ENCODE assay signal across 14 mouse cellular contexts in the genomic region with DNA sequence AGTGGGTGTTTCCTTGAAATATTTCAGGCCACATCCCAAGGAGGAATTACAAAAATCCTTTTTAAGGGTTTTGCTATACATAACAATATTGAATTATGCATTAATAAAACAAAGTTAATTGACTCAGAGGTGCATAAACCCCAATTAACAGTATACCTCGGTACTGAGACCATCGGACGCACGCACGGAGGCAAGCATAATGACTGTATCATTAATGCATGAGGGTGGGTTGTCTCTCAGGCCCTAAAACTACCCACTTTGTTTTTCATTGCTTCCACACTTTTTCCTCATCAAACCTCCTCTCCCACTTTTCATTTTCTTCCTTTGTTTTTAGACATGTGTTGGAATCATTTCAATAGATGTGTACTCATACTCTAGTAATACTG.
DNase-seq lines count a peak whose midpoint lies in the region; ATAC-seq and TF ChIP-seq lines count a peak whose summit lies in the region.
"Had no signal": no experiment of that assay in that cellular context is flagged by ENCODE, and none has a peak within 500 bp of the region (broad histone marks: within the 10 kb centered on the region; RNA-seq: fewer than 3 reads in every experiment).

No protein-coding gene starts in this region.

- no peak overlapping the region for H3K9ac ChIP-seq in lung, embryonic 14.5 days
- H3K9ac ChIP-seq in forebrain, embryonic 15.5 days (replicated peaks): 0 out of 2 replicates have a peak overlapping the region, but pooled peaks have one; percentile 14
- H3K9ac ChIP-seq in hindbrain, postnatal 0 days (replicated peaks; ENCODE audit: low read length): no peak overlapping the region
- H3K9ac ChIP-seq: heart, embryonic 13.5 days; limb, embryonic 15.5 days had no signal

- peak overlapping the region; percentile 47; the same call in 1 of the 2 replicates for H3K4me2 ChIP-seq in lung, embryonic 14.5 days
- peak overlapping the region; percentile 38 for H3K4me2 ChIP-seq in forebrain, embryonic 15.5 days (replicated peaks)
- H3K4me2 ChIP-seq in hindbrain, postnatal 0 days (ENCODE audit: low read depth, low read length): peak overlapping the region; percentile 42; the same call in 1 of the 2 replicates

- no peak for TF ChIP-seq POLR2A in olfactory bulb, adult 2 months (IDR thresholded peaks at IDR 0.05; ENCODE audit: insufficient read depth, low read depth, low read length)
- TF ChIP-seq POLR2A in kidney, adult 2 months (IDR thresholded peaks at IDR 0.05; ENCODE audit: low read depth, low read length): no peak

- H3K9me3 ChIP-seq in lung, embryonic 14.5 days (ENCODE audit: low read depth, low read length): no peaks in the 10 kb centered on the region
- no peaks in the 10 kb centered on the region for H3K9me3 ChIP-seq in forebrain, embryonic 15.5 days
- no peaks in the 10 kb centered on the region for H3K9me3 ChIP-seq in hindbrain, postnatal 0 days (ENCODE audit: low read length)
- H3K9me3 ChIP-seq: heart, embryonic 13.5 days; limb, embryonic 15.5 days had no signal

- no peak overlapping the region for H3K27ac ChIP-seq in lung, embryonic 14.5 days (ENCODE audit: low read depth)
- H3K27ac ChIP-seq in forebrain, embryonic 15.5 days (replicated peaks): peak overlapping the region; percentile 83
- no peak overlapping the region for H3K27ac ChIP-seq in hindbrain, postnatal 0 days
- H3K27ac ChIP-seq in olfactory bulb, adult 2 months (ENCODE audit: insufficient read depth, low read depth, low read length): 0 out of 2 replicates have a peak overlapping the region, but pooled peaks have one; percentile 56
- no peak overlapping the region for H3K27ac ChIP-seq in kidney, adult 2 months (ENCODE audit: insufficient read depth, low read depth, low read length)
- H3K27ac ChIP-seq: heart, embryonic 13.5 days; limb, embryonic 15.5 days had no signal

- H3K27me3 ChIP-seq in lung, embryonic 14.5 days (ENCODE audit: insufficient read depth, low read length): no peaks in the 10 kb centered on the region
- H3K27me3 ChIP-seq in forebrain, embryonic 15.5 days: no peaks in the 10 kb centered on the region
- no peaks in the 10 kb centered on the region for H3K27me3 ChIP-seq in hindbrain, postnatal 0 days (ENCODE audit: insufficient read depth, low read length)
- no peaks in the 10 kb centered on the region; the same call in 1 of the 2 replicates for H3K27me3 ChIP-seq in kidney, adult 2 months (replicated peaks; ENCODE audit: control insufficient read depth, insufficient read depth, low read length)
- H3K27me3 ChIP-seq: heart, embryonic 13.5 days; limb, embryonic 15.5 days had no signal

- no peak for ATAC-seq in lung, embryonic 14.5 days (ENCODE audit: insufficient read depth)
- peak; percentile 33 for ATAC-seq in forebrain, embryonic 15.5 days (replicated peaks)
- ATAC-seq in hindbrain, postnatal 0 days: no peak
- ATAC-seq: lung, postnatal 0 days had no signal

- TF ChIP-seq CTCF in lung, embryonic 14.5 days (IDR thresholded peaks at IDR 0.05; ENCODE audit: low read depth): no peak
- no peak for TF ChIP-seq CTCF in hindbrain, postnatal 0 days (IDR thresholded peaks at IDR 0.05; ENCODE audit: low read depth)
- no peak for TF ChIP-seq CTCF in olfactory bulb, adult 2 months (IDR thresholded peaks at IDR 0.05; ENCODE audit: insufficient read depth, low read depth, low read length)
- no peak for TF ChIP-seq CTCF in kidney, adult 2 months (conservative IDR thresholded peaks at IDR 0.05; ENCODE audit: insufficient read depth, insufficient read length, low read depth, low read length)

- no peaks in the 10 kb centered on the region for H3K36me3 ChIP-seq in lung, embryonic 14.5 days (ENCODE audit: insufficient read depth)
- no peaks in the 10 kb centered on the region for H3K36me3 ChIP-seq in forebrain, embryonic 15.5 days
- H3K36me3 ChIP-seq in hindbrain, postnatal 0 days (ENCODE audit: insufficient read depth, low read length): no peaks in the 10 kb centered on the region
- H3K36me3 ChIP-seq in kidney, adult 2 months (ENCODE audit: control insufficient read depth, insufficient read depth, low read length): no peaks in the 10 kb centered on the region
- H3K36me3 ChIP-seq: heart, embryonic 13.5 days; limb, embryonic 15.5 days had no signal

- no peaks in the 10 kb centered on the region for H3K4me1 ChIP-seq in lung, embryonic 14.5 days (ENCODE audit: insufficient read depth)
- peaks cover 21% of the 10 kb centered on the region for H3K4me1 ChIP-seq in forebrain, embryonic 15.5 days
- H3K4me1 ChIP-seq in hindbrain, postnatal 0 days (ENCODE audit: insufficient read depth, low read length): no peaks in the 10 kb centered on the region
- peaks cover 6% of the 10 kb centered on the region for H3K4me1 ChIP-seq in olfactory bulb, adult 2 months (ENCODE audit: control insufficient read depth, insufficient read depth, low read length)
- 0 out of 2 replicates have a peak, but pooled peaks cover 2% of the 10 kb centered on the region for H3K4me1 ChIP-seq in kidney, adult 2 months (ENCODE audit: control insufficient read depth, insufficient read depth, low read length)
- H3K4me1 ChIP-seq: heart, embryonic 13.5 days had no signal

- no peak for DNase-seq in lung, embryonic 14.5 days
- DNase-seq in lung, postnatal 10 days: no peak
- no peak for DNase-seq in hindbrain, postnatal 0 days (ENCODE audit: low spot score)
- DNase-seq in heart, adult 9 months (ENCODE audit: low spot score in 2 of 2): no peak
- no peak for DNase-seq in ovary, postnatal 14 days (ENCODE audit: low spot score)
- DNase-seq in kidney, adult 2 months: no peak
- DNase-seq: gastrocnemius, postnatal 36 days; kidney, adult 9 months; right cerebral cortex, postnatal 25 days had no signal

- 94% methylated on average over 5 of the region's 5 CpGs for WGBS in lung, embryonic 14.5 days
- WGBS in forebrain, embryonic 15.5 days: 10% methylated on average over 5 of the region's 5 CpGs
- 50% methylated on average over 5 of the region's 5 CpGs for WGBS in hindbrain, postnatal 0 days
- 23% methylated on average over 5 of the region's 5 CpGs for WGBS in olfactory bulb, adult 2 months
- WGBS in kidney, adult 2 months: 96% methylated on average over 5 of the region's 5 CpGs

- no peak overlapping the region for H3K4me3 ChIP-seq in lung, embryonic 14.5 days (ENCODE audit: low read depth, low read length)
- peak overlapping the region; percentile 21; the same call in 1 of the 2 replicates for H3K4me3 ChIP-seq in forebrain, embryonic 15.5 days
- no peak overlapping the region for H3K4me3 ChIP-seq in hindbrain, postnatal 0 days (ENCODE audit: low read length)
- H3K4me3 ChIP-seq in olfactory bulb, adult 2 months (ENCODE audit: insufficient read depth, low read depth, low read length): no peak overlapping the region
- H3K4me3 ChIP-seq in kidney, adult 2 months (ENCODE audit: insufficient read depth, low read depth, low read length): no peak overlapping the region
- H3K4me3 ChIP-seq: heart, embryonic 13.5 days; limb, embryonic 15.5 days had no signal

Comparison
In these comparisons a context has a peak if more than half of its experiments do, and no peak if none do; other contexts are left out.
1. H3K27ac ChIP-seq: peak in forebrain, embryonic 15.5 days (single experiment) and olfactory bulb, adult 2 months (single experiment); none in lung, embryonic 14.5 days (single experiment), hindbrain, postnatal 0 days (single experiment) and kidney, adult 2 months (single experiment).
2. Peak in every context shown above with its lines, with median percentiles within 50 percentile points of each other: H3K4me2 ChIP-seq.